Mouse (Mus musculus) MEL (cell line): ENCODE measurements around the gene Cdkl2. TPM values are rescaled to one million over a fixed set of nuclear protein-coding genes. Genes with fewer than 3 reads are reported as not detected.

Experiments used
- DNase-seq: peaks from one replicate; pipeline ENCODE4 v3.0.0; 2011; ENCODE audit warnings: low read depth, low spot score
- H3K27ac ChIP-seq: 2 replicates; pipeline ENCODE4 v1.5.1; 2012; ENCODE audit warnings: low read depth, mild to moderate bottlenecking, control low read depth, low read length, moderate library complexity; ENCODE audit not compliant: control insufficient read depth
- H3K27me3 ChIP-seq, 2 experiments: fragments of 150-350 bp in 1 of 2; sonication (generic) in 1 of 2; 2 replicates each; pipeline ENCODE4 v1.6.1; 2012; ENCODE audit warnings: low read length in 2 of 2, mild to moderate bottlenecking in 2 of 2, improper control_type of control experiment in 1 of 2, moderate library complexity in 1 of 2; ENCODE audit not compliant: insufficient read depth in 2 of 2, control insufficient read depth in 1 of 2
- H3K36me3 ChIP-seq, 2 experiments: 2 replicates each; pipeline ENCODE4 v1.6.1; 2012 to 2014; ENCODE audit warnings: low read length in 2 of 2, improper control_type of control experiment in 1 of 2, inconsistent platforms in 1 of 2, mild to moderate bottlenecking in 1 of 2; ENCODE audit not compliant: insufficient read depth in 2 of 2, control insufficient read depth in 1 of 2
- H3K4me1 ChIP-seq, 2 experiments: fragments of 150-350 bp in 1 of 2; sonication (generic) in 1 of 2; 2 replicates each; pipeline ENCODE4 v1.6.1; 2012; ENCODE audit warnings: low read length in 2 of 2, improper control_type of control experiment in 1 of 2, mild to moderate bottlenecking in 1 of 2; ENCODE audit not compliant: insufficient read depth in 2 of 2, control insufficient read depth in 1 of 2
- H3K4me3 ChIP-seq, 2 experiments: fragments of 150-350 bp in 1 of 2; sonication (generic) in 1 of 2; 2 replicates each; pipeline ENCODE4 v1.5.1; 2012; ENCODE audit warnings: low read depth in 2 of 2, low read length in 2 of 2, mild to moderate bottlenecking in 2 of 2, moderate library complexity in 2 of 2, control low read depth in 1 of 2, improper control_type of control experiment in 1 of 2; ENCODE audit not compliant: control insufficient read depth in 1 of 2, insufficient read depth in 1 of 2
- H3K79me2 ChIP-seq: 2 replicates; pipeline ENCODE4 v1.6.1; 2012; ENCODE audit warnings: mild to moderate bottlenecking, low read length, moderate library complexity; ENCODE audit not compliant: control insufficient read depth, poor library complexity, insufficient read depth
- H3K9ac ChIP-seq: 2 replicates; pipeline ENCODE4 v1.6.1; 2012; ENCODE audit warnings: low read depth, mild to moderate bottlenecking, control low read depth, low read length, moderate library complexity; ENCODE audit not compliant: control insufficient read depth, poor library complexity, severe bottlenecking
- H3K9me3 ChIP-seq: fragments of 150-350 bp; sonication (generic); replicated peaks from 2 replicates; pipeline ENCODE4 v1.6.1; 2012; ENCODE audit warnings: mild to moderate bottlenecking, low read length, improper control_type of control experiment, moderate library complexity; ENCODE audit not compliant: insufficient read depth
- CHD1 ChIP-seq: IDR thresholded peaks from 2 replicates; pipeline ENCODE4 v1.6.1; 2012; ENCODE audit warnings: low read depth, mild to moderate bottlenecking, inconsistent platforms, low read length, improper control_type of control experiment
- CHD2 ChIP-seq: IDR thresholded peaks from 2 replicates; pipeline ENCODE4 v1.6.1; 2011; ENCODE audit warnings: low read length, improper control_type of control experiment
- CTCF ChIP-seq, 3 experiments: IDR thresholded peaks in 2 of 3; conservative IDR thresholded peaks in 1 of 3; 2 replicates each; pipeline ENCODE4 v1.5.1; 2011 to 2012; ENCODE audit warnings: low read length in 3 of 3, low read depth in 2 of 3, mild to moderate bottlenecking in 2 of 3, improper control_type of control experiment in 1 of 3, inconsistent platforms in 1 of 3, mixed read lengths in 1 of 3, moderate library complexity in 1 of 3; ENCODE audit not compliant: control insufficient read depth in 1 of 3, insufficient read depth in 1 of 3, poor library complexity in 1 of 3, severe bottlenecking in 1 of 3
- E2F4 ChIP-seq: IDR thresholded peaks from 2 replicates; pipeline ENCODE4 v1.6.1; 2011; ENCODE audit warnings: low read depth, low read length, improper control_type of control experiment, borderline replicate concordance
- ELF1 ChIP-seq: IDR thresholded peaks from 2 replicates; pipeline ENCODE4 v1.6.1; 2014; ENCODE audit warnings: low read depth, mild to moderate bottlenecking, inconsistent platforms, low read length, improper control_type of control experiment, moderate library complexity
- ETS1 ChIP-seq: IDR thresholded peaks from 2 replicates; pipeline ENCODE4 v1.6.1; 2012; ENCODE audit warnings: low read depth, mild to moderate bottlenecking, inconsistent platforms, low read length, improper control_type of control experiment, moderate library complexity
- GABPA ChIP-seq: IDR thresholded peaks from 2 replicates; pipeline ENCODE4 v1.6.1; 2012; ENCODE audit warnings: low read depth, mild to moderate bottlenecking, inconsistent platforms, low read length, improper control_type of control experiment, moderate library complexity
- GATA1 ChIP-seq: IDR thresholded peaks from 2 replicates; pipeline ENCODE4 v1.6.1; 2011; ENCODE audit warnings: low read depth, low read length, improper control_type of control experiment
- HCFC1 ChIP-seq: IDR thresholded peaks from 2 replicates; pipeline ENCODE4 v1.6.1; 2012; ENCODE audit warnings: low read depth, mild to moderate bottlenecking, inconsistent platforms, low read length, improper control_type of control experiment, moderate library complexity
- KAT2A ChIP-seq: conservative IDR thresholded peaks from 2 replicates; pipeline ENCODE4 v1.6.1; 2012; ENCODE audit warnings: low read depth, low read length, improper control_type of control experiment, inconsistent platforms
- MAFK ChIP-seq: IDR thresholded peaks from 2 replicates; pipeline ENCODE4 v1.6.1; 2011; ENCODE audit warnings: low read depth, mild to moderate bottlenecking, low read length, improper control_type of control experiment, borderline replicate concordance
- MAX ChIP-seq: IDR thresholded peaks from 2 replicates; pipeline ENCODE4 v1.6.1; 2011; ENCODE audit warnings: low read length, improper control_type of control experiment
- MEF2A ChIP-seq: IDR thresholded peaks from 2 replicates; pipeline ENCODE4 v1.6.1; 2014; ENCODE audit warnings: low read depth, mild to moderate bottlenecking, inconsistent platforms, low read length, improper control_type of control experiment; ENCODE audit not compliant: poor library complexity, insufficient replicate concordance, severe bottlenecking; ENCODE audit errors: extremely low read depth
- MXI1 ChIP-seq: IDR thresholded peaks from 2 replicates; pipeline ENCODE4 v1.6.1; 2011; ENCODE audit warnings: mild to moderate bottlenecking, low read depth, low read length, improper control_type of control experiment
- NELFE ChIP-seq: IDR thresholded peaks from 2 replicates; pipeline ENCODE4 v1.6.1; 2011; ENCODE audit warnings: low read depth, low read length, improper control_type of control experiment
- NRF1 ChIP-seq: IDR thresholded peaks from 2 replicates; pipeline ENCODE4 v1.6.1; 2014; ENCODE audit warnings: low read depth, mild to moderate bottlenecking, inconsistent platforms, low read length, improper control_type of control experiment, moderate library complexity; ENCODE audit not compliant: poor library complexity, insufficient read depth, severe bottlenecking
- POLR2A ChIP-seq, 2 experiments: IDR thresholded peaks; 2 replicates each; pipeline ENCODE4 v1.6.1; 2011 to 2012; ENCODE audit warnings: low read length in 2 of 2, mild to moderate bottlenecking in 2 of 2, control low read depth in 1 of 2, improper control_type of control experiment in 1 of 2, low read depth in 1 of 2, moderate library complexity in 1 of 2; ENCODE audit not compliant: control insufficient read depth in 1 of 2, insufficient read depth in 1 of 2, poor library complexity in 1 of 2
- POLR2AphosphoS2 ChIP-seq: IDR thresholded peaks from 2 replicates; pipeline ENCODE4 v1.6.1; 2011; ENCODE audit warnings: low read length, improper control_type of control experiment
- RAD21 ChIP-seq: IDR thresholded peaks from 2 replicates; pipeline ENCODE4 v1.6.1; 2011; ENCODE audit warnings: mild to moderate bottlenecking, low read depth, low read length, improper control_type of control experiment
- SIN3A ChIP-seq: IDR thresholded peaks from 2 replicates; pipeline ENCODE4 v1.6.1; 2012; ENCODE audit warnings: low read length, improper control_type of control experiment, inconsistent platforms
- SMC3 ChIP-seq: IDR thresholded peaks from 2 replicates; pipeline ENCODE4 v1.6.1; 2011; ENCODE audit warnings: low read depth, low read length, improper control_type of control experiment
- TAL1 ChIP-seq: IDR thresholded peaks from 2 replicates; pipeline ENCODE4 v1.6.1; 2012; ENCODE audit warnings: mild to moderate bottlenecking, inconsistent platforms, low read length, moderate library complexity, mixed read lengths
- TCF12 ChIP-seq: IDR thresholded peaks from 2 replicates; pipeline ENCODE4 v1.6.1; 2014; ENCODE audit warnings: low read depth, mild to moderate bottlenecking, inconsistent platforms, low read length, improper control_type of control experiment, moderate library complexity
- UBTF ChIP-seq: IDR thresholded peaks from 2 replicates; pipeline ENCODE4 v1.6.1; 2012; ENCODE audit warnings: low read depth, mild to moderate bottlenecking, inconsistent platforms, low read length, improper control_type of control experiment, moderate library complexity, borderline replicate concordance; ENCODE audit not compliant: insufficient read depth
- USF1 ChIP-seq: IDR thresholded peaks from 2 replicates; pipeline ENCODE4 v1.6.1; 2014; ENCODE audit warnings: low read depth, mild to moderate bottlenecking, inconsistent platforms, low read length, improper control_type of control experiment, moderate library complexity
- ZKSCAN1 ChIP-seq: IDR thresholded peaks from 2 replicates; pipeline ENCODE4 v1.6.1; 2012; ENCODE audit warnings: low read depth, mild to moderate bottlenecking, inconsistent platforms, low read length, improper control_type of control experiment, moderate library complexity
- ZMIZ1 ChIP-seq: IDR thresholded peaks from 2 replicates; pipeline ENCODE4 v1.6.1; 2012; ENCODE audit warnings: low read depth, mild to moderate bottlenecking, inconsistent platforms, low read length, improper control_type of control experiment, moderate library complexity
- ZNF384 ChIP-seq: IDR thresholded peaks from 2 replicates; pipeline ENCODE4 v1.6.1; 2012; ENCODE audit warnings: low read depth, mild to moderate bottlenecking, inconsistent platforms, low read length, improper control_type of control experiment
- polyA plus RNA-seq, 2 experiments: library from polyadenylated mRNA; stranded (reverse) in 1 of 2; unstranded in 1 of 2; fragments of >175 nt in 1 of 2; fragments of >200 nt in 1 of 2; gene quantifications; 2 replicates each; pipeline versions ENCODE4 v1.2.1 to v1.2.4; 2012; ENCODE audit warnings: low replicate concordance in 2 of 2, low read depth in 1 of 2; ENCODE audit not compliant: insufficient read length in 2 of 2, insufficient read depth in 1 of 2, missing spikeins in 1 of 2
- total RNA-seq: library from RNA; depleted of rRNA; stranded (reverse); fragments of 300-350 nt; gene quantifications from 2 replicates; pipeline ENCODE4 v1.2.3, GENCODE M21; 2012

The Cdkl2 gene
- total and polyA plus RNA-seq, 3 experiments = 0.08 to 0.53 TPM; not detected in 1

- no peak for DNase-seq
- Histone ChIP-seq H3K9ac (no peak overlapping the region), H3K4me1 (peaks cover 9 to 13% of the 10 kb centered on the region in 2 experiments), H3K27ac (no peak overlapping the region), H3K79me2 (peaks cover 30% of the 10 kb centered on the region), H3K9me3 (no peaks in the 10 kb centered on the region), H3K36me3 (peaks cover 0 to 24% of the 10 kb centered on the region in 2 experiments; a peak in 2 of 4 replicates), H3K27me3 (no peaks in the 10 kb centered on the region), H3K4me3 (no peak overlapping the region)
- TF ChIP-seq MAFK = no peak
- TF ChIP-seq USF1 = no peak
- no peak for TF ChIP-seq MEF2A
- TF ChIP-seq E2F4 = no peak
- TF ChIP-seq GABPA = no peak
- TF ChIP-seq SIN3A = no peak
- TF ChIP-seq TCF12 = no peak
- no peak for TF ChIP-seq ETS1
- no peak for TF ChIP-seq NRF1
- no peak for TF ChIP-seq UBTF
- TF ChIP-seq SMC3 = no peak
- no peak for TF ChIP-seq POLR2AphosphoS2
- TF ChIP-seq ZNF384 = no peak
- TF ChIP-seq GATA1 = no peak
Observed at GRCm38 (mm10) chr5:92085246-92085645, 41.6 kb upstream of the Cdkl2 start.

GRCm38 (mm10) chr5:92083417-92084038 is 39.8 kb upstream of the Cdkl2 start, which contains the start of gene G3bp2:
TSS of gene G3bp2 (minus strand) at chr5:92083719.
- H3K9me3 ChIP-seq = no peaks in the 10 kb centered on the region
- H3K4me1 ChIP-seq = peaks cover 15 to 24% of the 10 kb centered on the region in 2 experiments
- DNase-seq = peak; percentile 99
- H3K36me3 ChIP-seq = peaks cover 0 to 35% of the 10 kb centered on the region in 2 experiments; a peak in 3 of 4 replicates
- no peaks in the 10 kb centered on the region for H3K27me3 ChIP-seq
- H3K27ac ChIP-seq = peak within 1 kb of the TSS; percentile 78
- H3K79me2 ChIP-seq = peaks cover 44% of the 10 kb centered on the region
- peak within 1 kb of the TSS; percentile 81 for H3K9ac ChIP-seq
- peak within 1 kb of the TSS; percentile 76 to 80 for H3K4me3 ChIP-seq
- TF ChIP-seq MXI1 (peak; percentile 68), HCFC1 (peak; percentile 79), GATA1 (no peak), UBTF (0 out of 2 replicates have a peak, but pooled peaks have one; percentile 65), POLR2A (IDR thresholded peaks at IDR 0.05; ENCODE audit: control insufficient read depth in 1 of 2, insufficient read depth in 1 of 2, low read depth in 1 of 2, low read length in 2 of 2, poor library complexity in 1 of 2) (peak; percentile 50 to 92; a peak in 3 of 4 replicates), CHD1 (no peak), MAX (peak; percentile 54; the same call in 1 of the 2 replicates), SIN3A (peak; percentile 79), USF1 (0 out of 2 replicates have a peak, but pooled peaks have one; percentile 3), POLR2AphosphoS2 (peak; percentile 63; the same call in 1 of the 2 replicates), KAT2A (peak; percentile 18; the same call in 1 of the 2 replicates), MEF2A (no peak), MAFK (no peak), ZNF384 (no peak), CHD2 (no peak; the same call in 1 of the 2 replicates), GABPA (no peak), ZMIZ1 (peak; percentile 89), ZKSCAN1 (no peak), TAL1 (no peak), CTCF (IDR thresholded peaks at IDR 0.05 in 2 of 3, conservative IDR thresholded peaks at IDR 0.05 in 1 of 3; ENCODE audit: control insufficient read depth in 1 of 3, insufficient read depth in 1 of 3, low read depth in 2 of 3, low read length in 3 of 3, poor library complexity in 1 of 3, severe bottlenecking in 1 of 3) (no peak), RAD21 (no peak), ELF1 (peak; percentile 83), NELFE (peak; percentile 87)
